Mouse (Mus musculus) 3134 (cell line): ENCODE measurements at regions not wholly inside any gene's neighbourhood (a gene's known extent, or its start where the extent isn't known, plus 50 kb on each side); places are given as distances from the start of the nearest gene placed in this dataset.
"Not testable (repeated sequence)": the region's sequence is repeated elsewhere in the genome, so short reads cannot be mapped to it uniquely, and the experiment has no call there.

ENCODE experiments used
- DNase-seq: peaks from one replicate; pipeline ENCODE4 v3.0.0-alpha.2; 2011; ENCODE audit warnings: low spot score; ENCODE audit not compliant: insufficient read length; ENCODE audit errors: extremely low read depth

GRCm38 (mm10) chr8:118209301-118209700 lies 74.2 kb upstream of the Cdh13 start:
- not testable (repeated sequence) for DNase-seq

GRCm38 (mm10) chr8:118190866-118191265 lies 92.7 kb upstream of the Cdh13 start:
- no peak for DNase-seq

- no peak for DNase-seq
These were observed 94.3 kb upstream of the Cdh13 start for GRCm38 (mm10) chr8:118189226-118189625.

- DNase-seq = no peak
These were observed 114.5 kb upstream of the Cdh13 start for GRCm38 (mm10) chr8:118169001-118169413.

GRCm38 (mm10) chr8:118162171-118162570 lies 121.4 kb upstream of the Cdh13 start:
- no peak for DNase-seq

- DNase-seq = no peak
These were observed 136.0 kb upstream of the Cdh13 start for GRCm38 (mm10) chr8:118147359-118148205.

- no peak for DNase-seq
These were observed 139.0 kb upstream of the Cdh13 start for GRCm38 (mm10) chr8:118144546-118144945.

GRCm38 (mm10) chr8:118142311-118142710 lies 141.2 kb upstream of the Cdh13 start:
- no peak for DNase-seq

- DNase-seq = no peak
These were observed 143.6 kb upstream of the Cdh13 start for GRCm38 (mm10) chr8:118139928-118140327.

- no peak for DNase-seq
These were observed 145.7 kb upstream of the Cdh13 start for GRCm38 (mm10) chr8:118137846-118138245.

GRCm38 (mm10) chr8:118124993-118125392 lies 158.5 kb upstream of the Cdh13 start:
- DNase-seq = no peak

- no peak for DNase-seq
These were observed 169.3 kb upstream of the Cdh13 start for GRCm38 (mm10) chr8:118114253-118114652.

GRCm38 (mm10) chr8:118104464-118105050 lies 179.0 kb upstream of the Cdh13 start:
- no peak for DNase-seq

- no peak for DNase-seq
These were observed 182.2 kb upstream of the Cdh13 start for GRCm38 (mm10) chr8:118101346-118101745.

- DNase-seq = no peak
These were observed 220.8 kb upstream of the Cdh13 start for GRCm38 (mm10) chr8:118062736-118063135.

- no peak for DNase-seq
These were observed 226.8 kb upstream of the Cdh13 start for GRCm38 (mm10) chr8:118056781-118057180.

GRCm38 (mm10) chr8:118055536-118055935 lies 228.0 kb upstream of the Cdh13 start:
- no peak for DNase-seq

GRCm38 (mm10) chr8:118050386-118050785 lies 233.1 kb upstream of the Cdh13 start:
- DNase-seq = no peak

- DNase-seq = no peak
These were observed 240.6 kb upstream of the Mphosph6 start for GRCm38 (mm10) chr8:118042253-118042860.

- DNase-seq = no peak
These were observed 239.5 kb upstream of the Mphosph6 start for GRCm38 (mm10) chr8:118041253-118041652.

GRCm38 (mm10) chr8:118037801-118038200 lies 236.1 kb upstream of the Mphosph6 start:
- DNase-seq = no peak

GRCm38 (mm10) chr8:118034051-118034450 lies 232.3 kb upstream of the Mphosph6 start:
- no peak for DNase-seq
